Mouse (Mus musculus) embryonic facial prominence, embryonic 11.5 days (tissue): Measurements from ENCODE around the gene Soat2. TPM values are rescaled to one million over a fixed set of nuclear protein-coding genes. Genes with fewer than 3 reads are reported as not detected.

Source experiments
- ATAC-seq: fragments of 200-750 bp; cut with Nextera tagmentation; replicated peaks from 2 replicates; pipeline ENCODE4 v1.8.0; 2017; ENCODE audit warnings: low read depth; ENCODE audit not compliant: insufficient number of reproducible peaks, low FRiP score, low TSS enrichment
- DNase-seq: peaks from one replicate; pipeline ENCODE4 v3.0.0-alpha.2; 2015; ENCODE audit warnings: low spot score
- H3K27ac ChIP-seq: fragments of 300-500 bp; sonication (generic); replicated peaks from 2 replicates; pipeline ENCODE4 v1.5.1; 2014; ENCODE audit warnings: mild to moderate bottlenecking, low read depth, low read length, control low read depth
- H3K27me3 ChIP-seq: fragments of 300-500 bp; sonication (generic); 2 replicates; pipeline ENCODE4 v1.6.1; 2014; ENCODE audit warnings: mild to moderate bottlenecking, low read length, moderate library complexity, mixed read lengths; ENCODE audit not compliant: control insufficient read depth, insufficient read depth
- H3K36me3 ChIP-seq: fragments of 300-500 bp; sonication (generic); replicated peaks from 2 replicates; pipeline ENCODE4 v1.6.1; 2014; ENCODE audit warnings: low read depth, mild to moderate bottlenecking, low read length, moderate library complexity, mixed read lengths; ENCODE audit not compliant: control insufficient read depth, insufficient read depth
- H3K4me1 ChIP-seq: fragments of 300-500 bp; sonication (generic); 2 replicates; pipeline ENCODE4 v1.6.1; 2014; ENCODE audit warnings: low read length, mixed read lengths; ENCODE audit not compliant: control insufficient read depth, insufficient read depth
- H3K4me2 ChIP-seq: fragments of 300-500 bp; sonication (generic); 2 replicates; pipeline ENCODE4 v1.6.1; 2014; ENCODE audit warnings: low read depth, mild to moderate bottlenecking, control low read depth, low read length, moderate library complexity
- H3K4me3 ChIP-seq: fragments of 300-500 bp; sonication (generic); 2 replicates; pipeline ENCODE4 v1.5.1; 2014; ENCODE audit warnings: low read depth, low read length, control low read depth
- H3K9ac ChIP-seq: fragments of 300-500 bp; sonication (generic); replicated peaks from 2 replicates; pipeline ENCODE4 v1.6.1; 2014; ENCODE audit warnings: mild to moderate bottlenecking, control low read depth, low read length
- H3K9me3 ChIP-seq: fragments of 300-500 bp; sonication (generic); replicated peaks from 2 replicates; pipeline ENCODE4 v1.6.1; 2016; ENCODE audit warnings: mild to moderate bottlenecking, low read length, inconsistent platforms, mixed read lengths; ENCODE audit not compliant: control insufficient read depth
- WGBS: fragments of 180-500 bp; shearing (Covaris S2); extraction: QIAGEN DNeasy Blood & Tissue Kit; methylation state at CpG from one replicate; pipeline ENCODE4 v1.1.7; 2014; 5-methylcytosine and 5-hydroxymethylcytosine counted together
- polyA plus RNA-seq: library from polyadenylated mRNA; unstranded; fragments of >200 nt; fragmentation: Nextera tagmentation; extraction: Ambion mirVana; gene quantifications from 2 replicates; pipeline ENCODE4 v1.2.1, GENCODE M21; 2014

Soat2 gene
- polyA plus RNA-seq, 1 experiment from 2014 or later, result not detected

GRCm38 (mm10) chr15:102105360-102105759 is 45.0 kb upstream of the Soat2 start:
- ATAC-seq, result no peak
- DNase-seq, result no peak
- no peaks in the 10 kb centered on the region; the same call in 1 of the 2 replicates for H3K36me3 ChIP-seq
- H3K4me2 ChIP-seq, result no peak overlapping the region
- H3K9ac ChIP-seq, result no peak overlapping the region
- no peak overlapping the region for H3K4me3 ChIP-seq
- no peaks in the 10 kb centered on the region; the same call in 1 of the 2 replicates for H3K27me3 ChIP-seq
- WGBS, result 62% methylated on average over 5 of the region's 5 CpGs
- peaks cover 38% of the 10 kb centered on the region for H3K4me1 ChIP-seq
- no peaks in the 10 kb centered on the region for H3K9me3 ChIP-seq
- H3K27ac ChIP-seq, result no peak overlapping the region

- H3K4me2 ChIP-seq, result peak overlapping the region; percentile 57; the same call in 1 of the 2 replicates
- DNase-seq, result peak; percentile 41
- H3K4me3 ChIP-seq, result no peak overlapping the region
- H3K36me3 ChIP-seq, result no peaks in the 10 kb centered on the region; the same call in 1 of the 2 replicates
- no peak overlapping the region for H3K27ac ChIP-seq
- no peaks in the 10 kb centered on the region for H3K9me3 ChIP-seq
- peaks cover 35% of the 10 kb centered on the region for H3K4me1 ChIP-seq
- 28% methylated on average over 18 of the region's 18 CpGs for WGBS
- H3K9ac ChIP-seq, result no peak overlapping the region
- H3K27me3 ChIP-seq, result no peaks in the 10 kb centered on the region; the same call in 1 of the 2 replicates
- ATAC-seq, result no peak
Measured at GRCm38 (mm10) chr15:102105764-102106730, 44.3 kb upstream of the Soat2 start.

GRCm38 (mm10) chr15:102106754-102107456 is 43.4 kb upstream of the Soat2 start:
- Histone ChIP-seq H3K27ac (no peak overlapping the region), H3K9ac (no peak overlapping the region), H3K9me3 (no peaks in the 10 kb centered on the region), H3K4me3 (peak overlapping the region; percentile 26), H3K36me3 (no peaks in the 10 kb centered on the region; the same call in 1 of the 2 replicates), H3K27me3 (no peaks in the 10 kb centered on the region; the same call in 1 of the 2 replicates), H3K4me2 (peak overlapping the region; percentile 57), H3K4me1 (peaks cover 27% of the 10 kb centered on the region)
- DNase-seq (peak; percentile 53), ATAC-seq (no peak)
- WGBS, result 9% methylated on average over 38 of the region's 38 CpGs

- no peak overlapping the region for H3K4me2 ChIP-seq
- H3K9me3 ChIP-seq, result no peaks in the 10 kb centered on the region
- no peak overlapping the region for H3K27ac ChIP-seq
- no peak overlapping the region for H3K4me3 ChIP-seq
- no peak overlapping the region for H3K9ac ChIP-seq
- peaks cover 16% of the 10 kb centered on the region for H3K4me1 ChIP-seq
- no peaks in the 10 kb centered on the region; the same call in 1 of the 2 replicates for H3K27me3 ChIP-seq
- DNase-seq (peak; percentile 83), ATAC-seq (no peak)
- no peaks in the 10 kb centered on the region; the same call in 1 of the 2 replicates for H3K36me3 ChIP-seq
- 42% methylated on average over 13 of the region's 13 CpGs for WGBS
Measured at GRCm38 (mm10) chr15:102107689-102108573, 42.4 kb upstream of the Soat2 start.

GRCm38 (mm10) chr15:102108651-102109525 is 41.4 kb upstream of the Soat2 start:
- DNase-seq (peak; percentile 81), ATAC-seq (no peak; the same call in 1 of the 2 replicates)
- Histone ChIP-seq H3K36me3 (no peaks in the 10 kb centered on the region; the same call in 1 of the 2 replicates), H3K4me2 (no peak overlapping the region), H3K9me3 (no peaks in the 10 kb centered on the region), H3K4me1 (peaks cover 10% of the 10 kb centered on the region), H3K27me3 (no peaks in the 10 kb centered on the region; the same call in 1 of the 2 replicates), H3K4me3 (no peak overlapping the region), H3K27ac (no peak overlapping the region), H3K9ac (no peak overlapping the region)
- WGBS, result 52% methylated on average over 18 of the region's 18 CpGs

- Histone ChIP-seq H3K4me3 (no peak overlapping the region), H3K9ac (no peak overlapping the region), H3K36me3 (no peaks in the 10 kb centered on the region; the same call in 1 of the 2 replicates), H3K4me2 (no peak overlapping the region), H3K27me3 (no peaks in the 10 kb centered on the region; the same call in 1 of the 2 replicates), H3K4me1 (peaks cover 8% of the 10 kb centered on the region), H3K27ac (no peak overlapping the region), H3K9me3 (no peaks in the 10 kb centered on the region)
- 95% methylated on average over 7 of the region's 7 CpGs for WGBS
- ATAC-seq, result no peak
- DNase-seq, result no peak
Measured at GRCm38 (mm10) chr15:102110271-102110670, 40.1 kb upstream of the Soat2 start.
